In the genomic region with DNA sequence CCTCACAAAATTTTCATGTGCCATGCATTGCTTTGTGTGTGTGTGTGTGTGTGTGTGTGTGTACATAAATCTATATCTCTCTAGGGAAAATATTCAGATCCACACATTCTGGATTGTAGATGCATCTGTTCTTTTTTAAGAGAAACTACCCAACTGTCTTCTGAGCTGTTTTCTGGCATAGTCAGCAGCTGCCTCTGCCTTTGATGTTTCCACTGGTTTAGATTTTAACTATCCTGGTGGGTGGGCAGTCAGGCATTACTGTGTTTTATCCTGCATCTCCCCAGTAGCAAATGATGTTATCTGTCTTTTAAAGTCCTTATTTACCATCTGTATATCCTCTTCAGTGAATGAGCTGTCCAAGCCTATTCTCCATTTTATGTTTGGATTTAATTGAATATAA, we compare ENCODE assay signal across 18 mouse cellular contexts.
A peak's percentile ranks its signal among the peaks of the same experiment; 100 is the strongest.
DNase-seq lines count a peak whose midpoint lies in the region; ATAC-seq and TF ChIP-seq lines count a peak whose summit lies in the region.
"Had no signal": no experiment of that assay in that cellular context is flagged by ENCODE, and none has a peak within 500 bp of the region (broad histone marks: within the 10 kb centered on the region; RNA-seq: fewer than 3 reads in every experiment).

No protein-coding gene starts in this region.

- no peak overlapping the region for H3K4me3 ChIP-seq in kidney, embryonic 15.5 days (replicated peaks)
- H3K4me3 ChIP-seq in lung, embryonic 14.5 days (ENCODE audit: low read depth, low read length) = no peak overlapping the region
- H3K4me3 ChIP-seq: embryonic facial prominence, embryonic 10.5 days; embryonic facial prominence, embryonic 12.5 days; forebrain, embryonic 13.5 days; forebrain, embryonic 15.5 days had no signal

- H3K27me3 ChIP-seq in kidney, embryonic 15.5 days = no peaks in the 10 kb centered on the region
- H3K27me3 ChIP-seq in lung, embryonic 14.5 days (ENCODE audit: insufficient read depth, low read length) = no peaks in the 10 kb centered on the region
- H3K27me3 ChIP-seq: embryonic facial prominence, embryonic 12.5 days; forebrain, embryonic 13.5 days; forebrain, embryonic 15.5 days had no signal

- peak; percentile 74; the same call in 1 of the 2 replicates for ATAC-seq in kidney, embryonic 15.5 days (replicated peaks; ENCODE audit: low FRiP score)
- ATAC-seq in lung, embryonic 14.5 days (ENCODE audit: insufficient read depth) = no peak
- ATAC-seq: forebrain, embryonic 13.5 days; forebrain, embryonic 15.5 days had no signal

- H3K27ac ChIP-seq in kidney, embryonic 15.5 days = 0 out of 2 replicates have a peak overlapping the region, but pooled peaks have one; percentile 15
- no peak overlapping the region for H3K27ac ChIP-seq in lung, embryonic 14.5 days (ENCODE audit: low read depth)
- H3K27ac ChIP-seq: embryonic facial prominence, embryonic 10.5 days; embryonic facial prominence, embryonic 12.5 days; forebrain, embryonic 13.5 days; forebrain, embryonic 15.5 days had no signal

- no peak for TF ChIP-seq CTCF in lung, embryonic 14.5 days (IDR thresholded peaks at IDR 0.05; ENCODE audit: low read depth)

- no peak for DNase-seq in kidney, postnatal 14 days
- peak; percentile 36 for DNase-seq in lung, embryonic 14.5 days
- no peak for DNase-seq in lung, postnatal 10 days
- peak; percentile 38 for DNase-seq in telencephalon, adult 2 months (ENCODE audit: low read depth, low spot score)
- no peak for DNase-seq in left cerebral cortex, adult 11 months (ENCODE audit: low spot score)
- DNase-seq: adrenal gland, adult 2 months; adrenal gland, postnatal 10 days; adrenal gland, postnatal 25 days; cerebellum, adult 11-12 months; cerebellum, adult 2 months; cerebellum, adult 9-10 months; cerebellum, postnatal 10 days; cerebellum, postnatal 25 days had no signal

- no peaks in the 10 kb centered on the region for H3K9me3 ChIP-seq in kidney, embryonic 15.5 days (replicated peaks)
- H3K9me3 ChIP-seq in lung, embryonic 14.5 days (ENCODE audit: low read depth, low read length) = no peaks in the 10 kb centered on the region
- H3K9me3 ChIP-seq: embryonic facial prominence, embryonic 10.5 days; embryonic facial prominence, embryonic 12.5 days; forebrain, embryonic 13.5 days; forebrain, embryonic 15.5 days had no signal

- H3K4me2 ChIP-seq in kidney, embryonic 15.5 days = no peak overlapping the region
- H3K4me2 ChIP-seq in lung, embryonic 14.5 days = no peak overlapping the region
- H3K4me2 ChIP-seq: embryonic facial prominence, embryonic 12.5 days; forebrain, embryonic 13.5 days; forebrain, embryonic 15.5 days had no signal

- no peak overlapping the region for H3K9ac ChIP-seq in kidney, embryonic 15.5 days
- H3K9ac ChIP-seq in lung, embryonic 14.5 days = no peak overlapping the region
- H3K9ac ChIP-seq: embryonic facial prominence, embryonic 12.5 days; forebrain, embryonic 13.5 days; forebrain, embryonic 15.5 days had no signal

- no peaks in the 10 kb centered on the region for H3K36me3 ChIP-seq in kidney, embryonic 15.5 days
- no peaks in the 10 kb centered on the region for H3K36me3 ChIP-seq in lung, embryonic 14.5 days (ENCODE audit: insufficient read depth)
- H3K36me3 ChIP-seq: embryonic facial prominence, embryonic 10.5 days; embryonic facial prominence, embryonic 12.5 days; forebrain, embryonic 15.5 days had no signal

- H3K4me1 ChIP-seq in kidney, embryonic 15.5 days = peaks cover 8% of the 10 kb centered on the region; the same call in 1 of the 2 replicates
- peaks cover 10% of the 10 kb centered on the region; the same call in 1 of the 2 replicates for H3K4me1 ChIP-seq in lung, embryonic 14.5 days (ENCODE audit: insufficient read depth)
- H3K4me1 ChIP-seq: embryonic facial prominence, embryonic 10.5 days; embryonic facial prominence, embryonic 12.5 days; forebrain, embryonic 13.5 days had no signal

Comparison
In these comparisons a context has a peak if more than half of its experiments do, and no peak if none do; other contexts are left out.
1. DNase-seq: peak in lung, embryonic 14.5 days (single experiment) and telencephalon, adult 2 months (single experiment); none in kidney, postnatal 14 days (single experiment), lung, postnatal 10 days (single experiment) and left cerebral cortex, adult 11 months (single experiment).